Mouse (Mus musculus): ENCODE results near the gene Tgm1.

Gene Tgm1

GRCm38 (mm10) chr14:55671833-55672740 lies 41.6 kb downstream of the Tgm1 start, which contains the start of the genes Gmpr2 and Nedd8:
Gmpr2 (plus strand) TSS chr14:55671941.
Nedd8 (minus strand) TSS chr14:55672124.
- peak; percentile 84 to 86 for DNase-seq (ENCODE audit: low spot score in 2 of 2)

- no peak for DNase-seq (ENCODE audit: low spot score in 2 of 2)
Measured at GRCm38 (mm10) chr14:55671486-55671832, 42.3 kb downstream of the Tgm1 start.

- DNase-seq (ENCODE audit: low spot score in 2 of 2): no peak
Measured at GRCm38 (mm10) chr14:55660636-55661035, 53.1 kb downstream of the Tgm1 start.

GRCm38 (mm10) chr14:55659960-55660573 lies 53.7 kb downstream of the Tgm1 start, which contains the start of gene Mdp1:
Mdp1 (minus strand) TSS chr14:55660508.
- peak; percentile 70 to 71 for DNase-seq (ENCODE audit: low spot score in 2 of 2)

GRCm38 (mm10) chr14:55658011-55658410 lies 55.7 kb downstream of the Tgm1 start:
- DNase-seq (ENCODE audit: low spot score in 2 of 2): no peak

- no peak for DNase-seq (ENCODE audit: low spot score in 2 of 2)
Measured at GRCm38 (mm10) chr14:55656935-55657334, 56.8 kb downstream of the Tgm1 start.

GRCm38 (mm10) chr14:55651528-55651927 lies 62.2 kb downstream of the Tgm1 start:
- no peak for DNase-seq (ENCODE audit: low spot score in 2 of 2)
